Mouse (Mus musculus): Measurements from ENCODE around the gene Sned1.
A peak's percentile ranks its signal among the peaks of the same experiment; 100 is the strongest.
"Not testable (repeated sequence)": the region's sequence is repeated elsewhere in the genome, so short reads cannot be mapped to it uniquely, and the experiment has no call there.

Sned1 gene

GRCm38 (mm10) chr1:93229626-93230025 is 6.0 kb upstream of the Sned1 start:
- DNase-seq = no peak

DNA sequence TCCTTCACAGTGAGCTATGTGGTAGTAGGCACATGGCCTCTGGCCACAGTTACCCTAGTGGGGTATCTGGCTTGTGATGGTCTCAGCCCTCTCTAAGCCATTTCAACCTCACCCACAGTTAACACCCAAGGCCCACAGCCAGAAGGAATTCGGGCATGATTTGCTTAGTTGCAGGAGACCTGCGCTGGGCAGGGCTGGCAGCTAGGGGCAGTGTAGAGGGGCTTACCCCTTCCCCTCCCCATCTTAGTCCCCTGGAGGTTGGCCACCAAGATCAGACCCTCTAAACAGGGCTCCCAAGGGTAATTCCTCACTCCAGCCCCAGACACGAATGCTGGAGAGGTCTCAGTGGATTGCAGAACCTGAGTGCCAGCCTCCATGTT is 894 bp downstream of the Sned1 start:
- DNase-seq = no peak

DNA sequence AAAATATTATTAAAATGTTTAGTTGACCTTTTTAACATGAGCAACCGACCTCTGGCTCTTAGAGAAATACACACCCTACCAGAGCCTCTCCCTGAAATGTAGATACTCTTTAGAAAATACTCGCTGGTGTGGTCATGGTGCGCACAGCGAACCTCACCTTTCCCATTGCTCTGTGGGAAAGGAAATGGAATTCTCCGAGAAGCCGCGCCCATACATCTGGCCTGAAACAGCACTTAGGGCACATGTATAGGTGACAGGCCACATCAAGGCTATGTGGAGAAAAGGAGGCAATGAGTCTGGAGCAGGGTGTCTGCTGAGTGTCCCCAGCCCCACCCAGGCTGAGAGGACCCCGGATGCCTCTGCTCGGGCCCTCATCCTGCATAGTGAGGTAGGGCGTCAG is 2.0 kb downstream of the Sned1 start:
- no peak for DNase-seq

GRCm38 (mm10) chr1:93238201-93238600 is 2.6 kb downstream of the Sned1 start:
- DNase-seq = peak; percentile 50

DNA sequence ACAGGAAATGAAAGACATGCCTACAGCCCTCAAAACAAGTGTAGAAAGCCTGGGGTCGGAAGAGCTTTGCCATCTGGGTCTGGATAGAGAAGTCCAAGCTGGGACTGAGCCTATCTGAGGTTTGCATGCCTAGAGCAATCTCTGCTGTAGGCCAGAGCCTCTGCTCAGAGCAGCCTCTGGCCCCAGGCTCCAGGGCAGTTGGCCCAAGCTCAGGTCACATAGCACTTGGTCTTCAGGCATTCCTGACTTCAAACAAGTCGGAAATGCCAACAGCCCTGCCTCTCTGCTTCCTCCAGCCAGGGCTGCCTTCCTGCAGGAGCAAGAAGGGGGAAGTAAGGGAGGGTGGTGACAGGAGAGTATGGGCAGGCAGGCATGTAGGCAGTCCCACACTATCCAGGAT is 10.3 kb downstream of the Sned1 start:
- peak; percentile 64 for DNase-seq

DNA sequence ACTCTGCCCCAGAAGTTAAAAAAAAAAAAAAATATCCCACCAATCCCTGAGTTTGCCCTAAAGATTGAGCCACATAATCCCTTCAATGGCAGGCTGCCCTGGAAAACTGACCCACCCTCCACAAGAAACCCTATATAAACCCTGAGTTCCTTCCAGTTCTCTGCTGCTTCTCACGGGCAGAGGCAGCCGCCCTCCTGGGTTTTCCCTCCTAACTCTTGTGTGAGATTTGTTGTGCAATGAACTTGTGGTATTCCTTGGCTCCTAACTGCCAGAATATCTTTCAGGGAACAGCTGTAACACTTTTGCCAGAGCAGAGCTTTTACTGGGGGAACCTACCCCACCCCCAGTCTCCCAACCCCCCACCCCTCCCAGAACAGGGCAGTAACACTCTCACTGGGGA is 16.9 kb downstream of the Sned1 start:
- DNase-seq = peak; percentile 23

DNA sequence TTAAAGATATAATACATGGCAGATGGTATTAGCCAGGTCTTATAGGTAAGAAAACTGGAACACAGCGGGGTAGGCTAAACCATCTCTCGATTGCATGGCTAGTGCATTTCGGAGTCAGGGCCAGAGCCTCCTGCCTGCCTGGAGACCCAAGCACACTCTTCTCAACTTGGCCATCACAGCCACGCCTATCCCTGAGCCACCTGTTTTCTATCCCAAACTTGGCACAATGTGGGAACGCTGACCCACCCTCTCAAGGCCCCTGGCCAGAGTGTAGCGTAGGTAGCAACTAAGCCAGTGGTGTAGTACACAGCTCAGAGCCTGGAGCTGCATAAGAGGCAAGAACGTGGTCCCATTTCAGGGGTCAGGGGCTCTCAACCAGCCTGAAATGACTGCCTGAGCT is 20.1 kb downstream of the Sned1 start:
- DNase-seq = no peak

GRCm38 (mm10) chr1:93257560-93257959 is 21.9 kb downstream of the Sned1 start:
- DNase-seq = no peak

- DNase-seq = no peak
Measured at GRCm38 (mm10) chr1:93267207-93267606, 31.6 kb downstream of the Sned1 start.

DNA sequence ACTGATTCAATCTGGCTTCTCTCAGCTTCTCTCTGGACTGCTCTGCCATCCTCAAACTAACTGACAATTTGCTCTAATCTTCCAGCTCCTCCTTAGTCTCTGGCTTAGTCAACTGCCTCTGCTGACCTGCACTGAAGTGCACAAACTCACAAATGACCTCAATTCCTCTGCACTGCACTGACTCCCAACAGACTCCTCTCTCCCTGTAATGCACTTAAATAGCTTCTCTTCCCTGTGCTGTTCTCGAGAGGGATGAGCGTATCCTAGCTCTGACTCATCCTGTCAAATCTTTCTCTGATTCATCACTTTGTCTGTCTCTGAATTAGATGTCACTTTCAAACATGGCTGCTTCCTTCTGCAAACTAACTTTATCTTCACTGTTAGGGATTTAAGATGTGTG is 32.6 kb downstream of the Sned1 start:
- no peak for DNase-seq

GRCm38 (mm10) chr1:93270516-93271240 is 35.0 kb downstream of the Sned1 start:
- DNase-seq = no peak

DNA sequence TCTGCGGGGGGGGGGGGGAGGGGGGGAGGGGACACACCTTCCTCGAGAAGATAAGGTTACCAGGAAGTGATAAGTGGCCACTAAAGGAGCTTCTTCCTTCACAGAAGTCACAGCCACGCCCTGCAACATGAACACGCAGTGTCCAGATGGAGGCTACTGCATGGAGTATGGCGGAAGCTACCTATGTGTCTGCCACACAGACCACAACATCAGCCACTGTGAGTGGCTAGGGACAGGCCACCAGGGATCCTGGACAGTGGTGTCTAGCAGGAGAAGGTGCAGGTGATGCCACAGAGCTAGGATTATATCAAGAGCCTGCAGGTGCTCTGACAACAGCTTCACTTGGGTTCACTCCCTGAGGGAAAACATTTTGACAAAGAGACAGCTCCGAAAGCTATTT is 36.1 kb downstream of the Sned1 start:
- no peak for DNase-seq

DNA sequence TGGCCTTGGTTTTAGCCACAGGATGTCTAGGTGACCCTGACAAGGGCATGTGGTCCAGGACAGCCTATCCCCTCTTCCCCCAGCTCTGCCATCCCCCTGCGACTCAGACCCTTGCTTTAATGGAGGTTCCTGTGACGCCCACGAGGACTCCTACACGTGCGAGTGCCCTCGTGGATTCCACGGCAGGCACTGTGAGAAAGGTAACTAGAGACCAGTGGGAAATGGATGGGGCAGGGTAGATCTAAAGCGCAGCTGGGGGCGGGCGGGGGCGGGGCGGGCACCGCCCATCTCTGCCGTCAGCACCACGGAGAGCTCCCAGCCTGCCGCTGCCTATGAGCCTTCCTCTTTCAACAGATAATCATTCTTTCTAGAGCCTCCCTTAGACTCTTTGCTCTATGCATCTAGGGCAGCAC is 36.8 kb downstream of the Sned1 start:
- DNase-seq = peak; percentile 19

DNA sequence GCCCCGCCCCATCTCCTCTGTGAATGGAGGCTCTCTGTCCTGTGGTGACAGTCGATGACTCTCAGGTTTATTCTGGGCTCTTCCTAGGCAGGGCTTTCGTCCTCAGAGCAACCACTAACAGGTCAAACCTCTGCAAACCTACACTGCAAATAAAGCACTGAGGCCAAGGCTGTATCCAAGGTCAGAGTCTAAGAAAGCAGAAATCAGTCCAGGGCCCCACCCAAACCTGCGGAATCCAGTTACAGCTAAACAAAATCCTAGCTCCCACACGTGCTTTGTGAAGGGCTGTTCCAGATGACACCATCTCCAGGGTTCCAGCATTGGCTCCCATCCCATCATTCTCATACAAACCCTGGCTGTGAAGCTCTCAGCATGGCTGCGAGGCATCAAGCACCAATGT is 39.9 kb downstream of the Sned1 start:
- no peak for DNase-seq

GRCm38 (mm10) chr1:93277041-93277440 is 41.4 kb downstream of the Sned1 start:
- DNase-seq = no peak

DNA sequence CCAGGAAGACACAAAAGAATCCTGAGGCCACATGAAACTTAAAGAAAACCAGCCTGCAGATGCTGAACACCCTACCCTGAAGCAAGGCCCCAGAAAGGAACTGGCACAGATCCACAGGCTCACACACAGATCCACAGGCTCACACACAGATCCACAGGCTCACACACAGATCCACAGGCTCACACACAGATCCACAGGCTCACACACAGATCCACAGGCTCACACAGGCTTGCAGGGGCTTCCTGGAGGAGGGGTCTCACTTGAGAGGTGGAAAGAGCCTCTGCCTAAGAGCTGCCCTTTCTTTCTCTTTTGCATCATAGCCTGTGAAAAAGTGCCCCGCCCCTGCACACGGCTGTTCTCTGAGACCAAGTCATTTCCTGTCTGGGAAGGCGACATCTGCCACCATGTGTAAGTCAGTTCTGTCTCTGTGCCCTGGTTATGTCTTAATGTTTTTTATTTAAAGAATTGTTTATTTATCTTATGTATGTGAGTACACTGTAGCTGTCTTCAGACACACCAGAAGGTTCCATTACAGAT is 54.1 kb downstream of the Sned1 start:
- DNase-seq = no peak

GRCm38 (mm10) chr1:93290956-93291355 is 55.3 kb downstream of the Sned1 start:
- no peak for DNase-seq

DNA sequence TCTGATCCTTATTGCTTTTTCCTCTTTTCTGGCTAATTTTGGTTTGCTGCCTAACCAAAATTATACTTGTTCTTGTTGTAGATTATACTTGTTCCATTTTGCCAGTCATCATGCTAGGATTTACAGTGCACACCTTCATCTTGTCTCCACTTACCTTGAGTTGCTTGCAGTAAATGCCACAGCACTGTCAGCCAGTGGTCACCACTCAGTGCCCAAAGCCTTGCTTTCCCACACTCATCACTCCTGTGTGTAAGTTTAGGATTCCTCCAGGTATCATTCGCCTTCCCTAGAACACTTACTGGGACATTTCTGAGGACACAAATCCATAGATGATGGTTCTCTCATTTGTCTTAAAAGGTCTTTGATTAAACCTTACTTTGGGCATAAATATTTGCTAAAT is 56.0 kb downstream of the Sned1 start:
- DNase-seq = no peak

- DNase-seq = no peak
Measured at GRCm38 (mm10) chr1:93292006-93292405, 56.4 kb downstream of the Sned1 start.

DNA sequence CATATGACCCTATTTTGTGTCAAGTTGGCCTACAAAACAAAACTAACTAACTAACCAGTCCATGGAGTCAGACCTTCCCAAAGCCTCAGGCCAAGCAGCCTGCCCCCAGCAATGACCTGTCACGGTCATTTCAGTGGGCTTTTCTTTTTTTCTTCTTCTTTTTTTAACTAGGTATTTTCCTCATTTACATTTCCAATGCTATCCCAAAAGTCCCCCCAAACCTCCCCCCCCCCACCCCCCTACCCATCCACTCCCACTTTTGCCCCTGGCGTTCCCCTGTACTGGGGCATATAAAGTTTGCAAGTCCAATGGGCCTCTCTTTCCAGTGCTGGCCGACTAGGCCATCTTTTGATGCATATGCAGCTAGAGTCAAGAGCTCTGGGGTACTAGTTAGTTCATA is 58.9 kb downstream of the Sned1 start:
- DNase-seq = not testable (repeated sequence)

DNA sequence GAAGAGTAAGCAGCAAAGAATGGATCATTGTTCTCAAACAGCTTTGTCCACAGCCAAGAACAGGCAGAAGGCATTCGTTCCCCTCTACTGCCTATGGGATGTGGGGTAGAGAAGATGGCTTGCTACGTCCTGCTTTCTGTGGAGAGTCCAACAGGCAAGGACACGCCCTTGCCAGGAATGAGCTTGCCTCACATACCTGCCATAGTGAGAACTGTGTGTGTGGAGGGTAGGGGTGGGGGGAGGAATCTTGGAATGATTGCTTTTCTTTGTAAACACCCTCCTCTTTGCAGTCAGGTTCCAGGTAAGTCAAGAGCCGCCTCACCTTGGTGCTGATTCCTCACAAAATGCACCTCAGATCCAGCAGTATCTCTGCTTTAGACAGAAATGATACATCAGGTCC is 64.2 kb downstream of the Sned1 start:
- DNase-seq = peak; percentile 49

- no peak for DNase-seq
Measured at GRCm38 (mm10) chr1:93300578-93300977, 64.9 kb downstream of the Sned1 start.

DNA sequence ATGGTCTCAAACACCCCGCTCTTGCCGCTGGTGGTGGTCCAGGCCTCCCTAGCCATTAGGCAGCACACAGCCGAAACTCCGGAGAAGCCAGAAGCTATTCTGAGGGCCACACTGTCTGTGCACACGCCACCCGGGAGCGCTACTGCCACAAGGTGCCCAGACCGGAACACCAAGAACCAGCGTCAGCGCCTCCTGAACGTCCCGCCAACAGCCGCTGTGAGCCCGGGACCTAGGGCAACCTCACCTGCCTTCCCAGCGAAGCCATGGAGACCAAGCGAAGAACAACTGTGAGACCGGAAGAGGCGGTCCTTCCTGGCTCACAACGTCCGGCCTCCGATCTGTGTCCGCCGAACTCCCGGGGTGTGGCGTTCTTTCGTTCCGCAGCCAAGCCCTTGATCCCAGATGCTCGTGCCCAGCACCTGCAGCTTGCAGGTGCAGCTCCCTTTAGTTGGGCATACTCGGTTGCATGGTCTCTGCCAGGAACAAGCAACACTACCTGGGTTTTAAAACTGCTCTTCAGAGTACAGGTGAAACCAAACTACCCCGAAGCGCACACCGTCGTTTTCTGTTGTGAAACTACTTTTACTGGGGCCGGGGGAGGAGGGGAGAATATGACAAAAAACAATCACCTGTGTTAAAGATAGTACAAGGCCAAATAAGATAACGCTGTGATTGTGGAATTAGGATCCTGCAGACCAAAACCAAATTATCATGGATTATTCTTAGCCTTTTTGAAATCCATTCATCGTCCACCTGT is 70.1 kb downstream of the Sned1 start, which contains the start of gene Mterf4:
Gene Mterf4 (minus strand): TSS at position 335 of the 757 bp plus-strand sequence.
- peak; percentile 85 for DNase-seq

GRCm38 (mm10) chr1:93323973-93324372 is 88.3 kb downstream of the Sned1 start:
- no peak for DNase-seq

Measured in lung, postnatal 36 days (tissue).